Mouse (Mus musculus) liver, embryonic 15.5 days (tissue): ENCODE data around the gene Zfp90. TPM values are rescaled to one million over a fixed set of nuclear protein-coding genes. Genes with fewer than 3 reads are reported as not detected.

Experiments used
- ATAC-seq: fragments of 200-750 bp; cut with Nextera tagmentation; 2 replicates; pipeline ENCODE4 v1.8.0; 2017; ENCODE audit warnings: moderate number of reproducible peaks, mild to moderate bottlenecking, moderate library complexity; ENCODE audit not compliant: insufficient read depth
- H3K27ac ChIP-seq: fragments of 300-500 bp; sonication (generic); replicated peaks from 2 replicates; pipeline ENCODE4 v1.5.1; 2015; ENCODE audit warnings: mild to moderate bottlenecking, inconsistent platforms
- H3K27me3 ChIP-seq: fragments of 300-500 bp; sonication (generic); 2 replicates; pipeline ENCODE4 v1.6.1; 2015; ENCODE audit warnings: mild to moderate bottlenecking, inconsistent platforms
- H3K36me3 ChIP-seq: fragments of 300-500 bp; sonication (generic); replicated peaks from 2 replicates; pipeline ENCODE4 v1.6.1; 2015; ENCODE audit warnings: moderate library complexity, mild to moderate bottlenecking, inconsistent platforms
- H3K4me1 ChIP-seq: fragments of 300-500 bp; sonication (generic); replicated peaks from 2 replicates; pipeline ENCODE4 v1.6.1; 2015; ENCODE audit warnings: inconsistent platforms
- H3K4me2 ChIP-seq: fragments of 300-500 bp; sonication (generic); 2 replicates; pipeline ENCODE4 v1.6.1; 2015; ENCODE audit warnings: moderate library complexity, mild to moderate bottlenecking, inconsistent platforms
- H3K4me3 ChIP-seq: fragments of 300-500 bp; sonication (generic); replicated peaks from 2 replicates; pipeline ENCODE4 v1.5.1; 2015; ENCODE audit warnings: mild to moderate bottlenecking, inconsistent platforms
- H3K9ac ChIP-seq: fragments of 300-500 bp; sonication (generic); 2 replicates; pipeline ENCODE4 v1.6.1; 2015; ENCODE audit warnings: moderate library complexity, mild to moderate bottlenecking, inconsistent platforms
- H3K9me3 ChIP-seq: fragments of 300-500 bp; sonication (generic); replicated peaks from 2 replicates; pipeline ENCODE4 v1.6.1; 2016; ENCODE audit warnings: inconsistent platforms
- WGBS: fragments of 180-500 bp; shearing (Covaris S2); methylation state at CpG from one replicate; pipeline ENCODE4 v1.1.7; 2015; ENCODE audit warnings: mixed read lengths; ENCODE audit not compliant: insufficient replicate concordance; 5-methylcytosine and 5-hydroxymethylcytosine counted together
- polyA plus RNA-seq: library from polyadenylated mRNA; unstranded; fragments of >200 nt; fragmentation: Nextera tagmentation; extraction: Ambion mirVana; gene quantifications from 2 replicates; pipeline ENCODE4 v1.2.1, GENCODE M21; 2015

The Zfp90 gene
- 2.4 and 2.5 TPM in 2 replicates for polyA plus RNA-seq

- ATAC-seq: peak; percentile 88
- Histone ChIP-seq H3K9me3 (no peaks in the 10 kb centered on the region), H3K27ac (peak within 1 kb of the TSS; percentile 71), H3K27me3 (no peaks in the 10 kb centered on the region), H3K36me3 (peaks cover 18% of the 10 kb centered on the region), H3K4me3 (peak within 1 kb of the TSS; percentile 69), H3K9ac (peak within 1 kb of the TSS; percentile 59), H3K4me1 (peaks cover 25% of the 10 kb centered on the region), H3K4me2 (peak within 1 kb of the TSS; percentile 89)
- WGBS: under 1% methylated on average over 46 of the region's 46 CpGs
Measured at GRCm38 (mm10) chr8:106415182-106415971, at the start of gene Zfp90. Zfp90 (plus strand) TSS chr8:106415327.

GRCm38 (mm10) chr8:106368501-106368900 is 46.6 kb upstream of the Zfp90 start:
- no peaks in the 10 kb centered on the region for H3K27me3 ChIP-seq
- 53% methylated on average over 3 of the region's 3 CpGs for WGBS
- no peak overlapping the region for H3K4me3 ChIP-seq
- no peak overlapping the region for H3K27ac ChIP-seq
- ATAC-seq: no peak
- no peaks in the 10 kb centered on the region for H3K36me3 ChIP-seq
- H3K4me2 ChIP-seq: no peak overlapping the region
- H3K9me3 ChIP-seq: no peaks in the 10 kb centered on the region
- no peaks in the 10 kb centered on the region for H3K4me1 ChIP-seq
- H3K9ac ChIP-seq: no peak overlapping the region

- Histone ChIP-seq H3K9ac (no peak overlapping the region), H3K4me2 (no peak overlapping the region), H3K27me3 (no peaks in the 10 kb centered on the region), H3K4me3 (no peak overlapping the region), H3K27ac (no peak overlapping the region), H3K4me1 (no peaks in the 10 kb centered on the region), H3K9me3 (no peaks in the 10 kb centered on the region), H3K36me3 (no peaks in the 10 kb centered on the region)
- WGBS: 62% methylated on average over 7 of the region's 7 CpGs
- no peak for ATAC-seq
Measured at GRCm38 (mm10) chr8:106369069-106369468, 46.1 kb upstream of the Zfp90 start.

- H3K36me3 ChIP-seq: no peaks in the 10 kb centered on the region
- no peaks in the 10 kb centered on the region for H3K4me1 ChIP-seq
- WGBS: 58% methylated on average over 7 of the region's 7 CpGs
- no peaks in the 10 kb centered on the region for H3K27me3 ChIP-seq
- no peak for ATAC-seq
- H3K9ac ChIP-seq: no peak overlapping the region
- no peak overlapping the region for H3K27ac ChIP-seq
- H3K9me3 ChIP-seq: no peaks in the 10 kb centered on the region
- no peak overlapping the region for H3K4me2 ChIP-seq
- no peak overlapping the region for H3K4me3 ChIP-seq
Measured at GRCm38 (mm10) chr8:106375957-106376356, 39.2 kb upstream of the Zfp90 start.

DNA sequence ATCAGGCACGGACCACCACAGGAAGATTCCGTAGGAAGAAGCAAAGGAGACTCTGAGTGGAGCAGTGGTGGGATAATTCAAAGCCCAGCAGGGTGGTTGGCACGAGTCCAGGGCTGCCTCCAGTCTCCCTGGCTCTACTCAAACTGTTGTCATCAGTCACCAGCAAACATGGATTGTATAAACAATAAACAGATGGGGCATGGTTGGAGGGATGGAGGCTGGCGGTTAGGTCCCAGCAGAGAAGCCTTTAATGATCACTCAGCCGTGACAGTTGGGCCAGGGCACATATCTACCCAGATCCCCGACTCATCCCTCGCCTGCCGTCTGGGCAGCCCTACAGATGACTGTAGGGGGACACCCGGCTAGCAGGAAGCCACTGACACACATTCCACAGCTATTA is 38.3 kb upstream of the Zfp90 start:
- Histone ChIP-seq H3K27ac (no peak overlapping the region), H3K36me3 (no peaks in the 10 kb centered on the region), H3K9ac (no peak overlapping the region), H3K4me1 (no peaks in the 10 kb centered on the region), H3K4me2 (no peak overlapping the region), H3K27me3 (no peaks in the 10 kb centered on the region), H3K4me3 (no peak overlapping the region), H3K9me3 (no peaks in the 10 kb centered on the region)
- 39% methylated on average over 9 of the region's 9 CpGs for WGBS
- no peak for ATAC-seq

DNA sequence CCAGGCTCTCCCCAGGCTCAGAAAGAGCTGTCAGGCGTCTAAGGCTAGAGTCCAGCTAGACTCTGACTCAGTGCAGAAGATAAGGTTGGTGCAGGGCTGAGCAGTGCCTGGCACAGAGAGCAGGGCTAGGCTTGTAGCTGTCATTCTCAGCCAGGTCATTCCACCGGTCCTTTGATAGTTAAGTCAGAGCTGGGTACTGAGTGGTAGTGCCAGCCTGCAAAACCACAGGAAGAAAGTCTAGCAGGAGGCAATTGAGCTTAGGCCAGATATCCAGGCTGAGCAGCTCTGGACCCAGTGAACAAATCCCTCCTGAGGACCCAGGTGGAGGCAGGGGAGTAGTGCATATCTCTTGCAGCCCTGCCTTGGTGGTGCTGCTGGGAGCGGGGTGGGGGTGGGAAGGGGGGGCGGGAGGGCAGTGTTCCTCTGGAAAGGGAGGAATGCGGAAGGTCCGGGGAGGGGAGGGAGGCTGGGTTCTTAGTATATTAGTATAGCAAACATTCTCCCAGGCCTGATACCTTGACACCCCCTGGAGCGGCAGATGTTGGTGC is 36.6 kb upstream of the Zfp90 start:
- Histone ChIP-seq H3K4me3 (no peak overlapping the region), H3K9ac (no peak overlapping the region), H3K27ac (no peak overlapping the region), H3K36me3 (no peaks in the 10 kb centered on the region), H3K9me3 (no peaks in the 10 kb centered on the region), H3K27me3 (no peaks in the 10 kb centered on the region), H3K4me1 (no peaks in the 10 kb centered on the region), H3K4me2 (no peak overlapping the region)
- ATAC-seq: no peak
- 48% methylated on average over 7 of the region's 7 CpGs for WGBS

DNA sequence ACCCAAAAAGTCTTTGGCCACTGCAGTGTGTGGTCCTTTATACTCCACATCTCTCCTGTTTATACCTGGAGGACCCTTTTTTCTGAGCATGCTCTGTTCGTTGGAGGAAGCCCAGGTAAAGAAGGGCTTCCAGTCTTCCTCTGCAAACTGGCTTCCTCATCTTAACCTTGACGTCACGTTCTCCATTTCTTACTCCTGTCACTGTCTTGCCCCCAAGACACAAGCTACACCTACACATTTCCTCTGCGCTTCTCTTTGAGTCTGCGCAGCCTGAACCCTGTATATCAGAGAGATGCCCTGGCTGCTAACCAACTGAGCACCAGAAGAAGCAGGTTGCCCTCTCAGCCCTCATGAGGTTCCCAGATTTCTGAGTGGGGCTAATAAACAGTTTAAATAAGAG is 35.8 kb upstream of the Zfp90 start:
- no peak overlapping the region for H3K4me2 ChIP-seq
- no peak overlapping the region for H3K27ac ChIP-seq
- no peaks in the 10 kb centered on the region for H3K4me1 ChIP-seq
- 50% methylated on average over 5 of the region's 5 CpGs for WGBS
- H3K4me3 ChIP-seq: no peak overlapping the region
- H3K9ac ChIP-seq: no peak overlapping the region
- ATAC-seq: no peak
- no peaks in the 10 kb centered on the region for H3K27me3 ChIP-seq
- H3K36me3 ChIP-seq: no peaks in the 10 kb centered on the region
- no peaks in the 10 kb centered on the region for H3K9me3 ChIP-seq

DNA sequence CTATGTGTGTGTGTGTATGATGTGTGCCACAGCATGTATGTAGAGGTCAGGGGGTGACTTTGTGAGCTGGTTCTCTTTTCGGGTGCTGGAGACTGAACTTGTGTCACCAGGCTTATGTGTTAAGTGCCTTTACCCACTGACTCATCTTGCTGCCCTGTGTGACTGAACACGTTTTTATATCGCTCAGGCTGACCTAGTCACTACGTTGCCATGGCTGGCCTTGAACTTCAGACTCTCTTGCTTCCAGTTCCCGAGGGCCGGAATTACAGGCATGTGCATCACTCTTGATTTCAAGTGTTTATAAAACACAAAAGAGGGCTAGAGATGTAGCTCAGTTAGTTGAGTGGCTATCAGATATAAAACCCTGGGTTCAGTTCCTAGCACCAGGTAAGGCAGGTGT is 34.1 kb upstream of the Zfp90 start:
- 63% methylated on average over 6 of the region's 6 CpGs for WGBS
- H3K27ac ChIP-seq: no peak overlapping the region
- H3K4me1 ChIP-seq: no peaks in the 10 kb centered on the region
- ATAC-seq: no peak
- no peak overlapping the region for H3K9ac ChIP-seq
- no peaks in the 10 kb centered on the region for H3K36me3 ChIP-seq
- no peak overlapping the region for H3K4me2 ChIP-seq
- no peaks in the 10 kb centered on the region for H3K9me3 ChIP-seq
- no peak overlapping the region for H3K4me3 ChIP-seq
- H3K27me3 ChIP-seq: no peaks in the 10 kb centered on the region

DNA sequence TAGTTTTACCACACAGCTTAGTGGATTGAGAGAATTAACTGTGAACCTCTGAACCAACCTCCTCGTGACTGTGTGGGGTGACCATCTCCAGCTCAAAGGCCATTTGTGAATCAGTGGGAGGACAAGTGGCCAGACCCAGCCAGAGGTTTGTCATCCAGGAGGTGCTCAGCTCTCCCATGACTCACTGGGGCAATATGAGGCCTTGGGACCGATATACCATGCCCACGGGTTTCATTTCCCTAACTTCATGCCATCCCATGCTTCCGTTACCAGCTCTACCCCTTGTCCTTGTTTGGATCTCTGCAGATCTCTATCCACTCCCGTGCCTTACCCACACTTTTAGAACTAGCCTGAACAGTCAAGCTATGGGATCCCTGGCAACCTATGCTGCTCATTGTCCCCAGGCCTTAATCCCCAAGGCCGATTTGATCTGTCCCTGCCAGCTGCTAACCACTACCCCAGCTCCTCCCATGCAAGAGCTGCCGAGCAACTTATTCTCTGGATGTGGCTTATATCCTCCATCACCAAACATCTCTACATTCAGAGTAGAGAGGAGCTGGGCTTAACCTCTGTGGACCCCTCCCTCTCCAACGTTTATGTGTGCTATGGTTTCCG is 27.2 kb upstream of the Zfp90 start:
- no peak overlapping the region for H3K9ac ChIP-seq
- no peak overlapping the region for H3K4me2 ChIP-seq
- no peaks in the 10 kb centered on the region for H3K9me3 ChIP-seq
- no peaks in the 10 kb centered on the region for H3K4me1 ChIP-seq
- WGBS: 63% methylated on average over 9 of the region's 9 CpGs
- no peak overlapping the region for H3K4me3 ChIP-seq
- H3K36me3 ChIP-seq: no peaks in the 10 kb centered on the region
- no peak overlapping the region for H3K27ac ChIP-seq
- no peaks in the 10 kb centered on the region for H3K27me3 ChIP-seq
- ATAC-seq: no peak

- 38% methylated on average over 4 of the region's 4 CpGs for WGBS
- ATAC-seq: no peak
Measured at GRCm38 (mm10) chr8:106394493-106394892, 20.6 kb upstream of the Zfp90 start.

GRCm38 (mm10) chr8:106399694-106400093 is 15.4 kb upstream of the Zfp90 start:
- no peak overlapping the region for H3K9ac ChIP-seq
- H3K9me3 ChIP-seq: no peaks in the 10 kb centered on the region
- H3K4me3 ChIP-seq: no peak overlapping the region
- H3K36me3 ChIP-seq: no peaks in the 10 kb centered on the region
- H3K27ac ChIP-seq: no peak overlapping the region
- H3K4me2 ChIP-seq: no peak overlapping the region
- ATAC-seq: no peak
- H3K27me3 ChIP-seq: peaks cover 7% of the 10 kb centered on the region; the same call in 1 of the 2 replicates
- 47% methylated on average over 8 of the region's 8 CpGs for WGBS
- H3K4me1 ChIP-seq: 0 out of 2 replicates have a peak, but pooled peaks cover 12% of the 10 kb centered on the region

More at GRCm38 (mm10) chr8:106394493-106394892, 20.6 kb upstream of the Zfp90 start:
- Histone ChIP-seq H3K27me3 (no peaks in the 10 kb centered on the region), H3K4me2 (no peak overlapping the region), H3K4me1 (no peaks in the 10 kb centered on the region), H3K9me3 (no peaks in the 10 kb centered on the region), H3K4me3 (no peak overlapping the region), H3K27ac (no peak overlapping the region), H3K9ac (no peak overlapping the region), H3K36me3 (no peaks in the 10 kb centered on the region)
